Mouse (Mus musculus) embryonic fibroblast, embryonic 13.5 days (primary cell): ENCODE data around the gene Clptm1.

Experiments
- CTCF ChIP-seq: IDR thresholded peaks from 2 replicates; pipeline ENCODE4 v1.5.1; 2011; ENCODE audit warnings: mild to moderate bottlenecking, control low read depth, low read length, moderate library complexity, borderline replicate concordance; ENCODE audit not compliant: insufficient read depth
- POLR2A ChIP-seq: IDR thresholded peaks from 2 replicates; pipeline ENCODE4 v1.6.1; 2011; ENCODE audit warnings: low read depth, mild to moderate bottlenecking, control low read depth, low read length, moderate library complexity

DNA sequence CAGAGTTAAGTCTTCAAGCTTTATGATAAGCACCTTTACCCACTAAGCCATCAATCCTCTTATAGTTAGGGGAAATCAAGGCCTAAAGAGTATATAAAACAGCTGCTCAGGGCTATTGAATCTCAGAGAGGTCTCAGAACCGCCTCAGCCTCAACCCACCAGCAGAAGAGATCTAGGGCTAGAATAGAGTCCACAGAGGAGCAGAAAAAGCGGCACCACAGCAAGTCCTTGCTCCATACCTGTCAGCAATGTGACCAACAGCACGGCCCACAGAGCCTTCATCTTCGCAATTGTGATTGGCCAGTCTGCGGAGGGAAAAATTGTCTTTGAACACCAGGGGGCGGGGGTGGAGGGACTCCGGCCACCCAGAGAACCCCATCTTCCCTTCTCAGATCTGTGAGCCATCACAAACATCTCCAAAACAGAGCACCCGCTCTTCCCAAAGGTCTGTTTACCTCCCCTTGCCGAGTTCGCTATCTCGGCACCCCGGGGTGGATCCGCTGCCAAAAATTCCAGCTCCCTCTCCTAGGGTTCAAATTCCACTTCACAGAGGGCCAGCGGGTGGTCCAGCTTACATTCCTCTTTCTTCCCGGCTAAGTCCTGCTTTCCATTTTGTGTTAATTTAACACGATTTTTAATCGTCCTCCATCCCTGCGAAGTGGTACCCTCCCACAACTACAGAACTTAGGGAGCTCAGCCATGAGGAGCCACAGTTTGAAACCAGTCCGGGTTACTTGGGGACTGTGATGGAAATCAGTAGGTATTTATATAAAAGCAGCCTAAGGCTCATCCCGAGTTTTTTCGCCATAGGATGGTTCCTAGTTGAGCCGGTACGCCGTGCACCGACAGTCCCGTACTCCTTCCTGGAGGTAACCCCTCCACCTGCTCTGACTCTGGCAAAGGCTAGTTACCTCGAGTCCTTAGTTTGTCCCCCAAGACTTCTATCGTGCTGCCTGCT, 33.4 kb upstream of the Clptm1 start:
- TF ChIP-seq POLR2A, result no peak
- TF ChIP-seq CTCF, result no peak
